Mouse (Mus musculus) frontal cortex, adult 2 months (tissue): ENCODE results near the gene Cfap300. TPM values are rescaled to one million over a fixed set of nuclear protein-coding genes. Genes with fewer than 3 reads are reported as not detected.

ENCODE experiments used
- DNase-seq, 2 experiments: peaks; one replicate each; pipeline ENCODE4 v3.0.0; 2022; ENCODE audit warnings: low spot score in 1 of 2; ENCODE audit errors: extremely low spot score in 1 of 2
- polyA plus RNA-seq: library from polyadenylated mRNA; depleted of rRNA; stranded (reverse); fragments of >200 nt; gene quantifications from 2 replicates; pipeline ENCODE4 v1.2.3, GENCODE M21; 2012; rRNA removed

Gene Cfap300
- polyA plus RNA-seq: 7.5 and 8.0 TPM in 2 replicates

DNA sequence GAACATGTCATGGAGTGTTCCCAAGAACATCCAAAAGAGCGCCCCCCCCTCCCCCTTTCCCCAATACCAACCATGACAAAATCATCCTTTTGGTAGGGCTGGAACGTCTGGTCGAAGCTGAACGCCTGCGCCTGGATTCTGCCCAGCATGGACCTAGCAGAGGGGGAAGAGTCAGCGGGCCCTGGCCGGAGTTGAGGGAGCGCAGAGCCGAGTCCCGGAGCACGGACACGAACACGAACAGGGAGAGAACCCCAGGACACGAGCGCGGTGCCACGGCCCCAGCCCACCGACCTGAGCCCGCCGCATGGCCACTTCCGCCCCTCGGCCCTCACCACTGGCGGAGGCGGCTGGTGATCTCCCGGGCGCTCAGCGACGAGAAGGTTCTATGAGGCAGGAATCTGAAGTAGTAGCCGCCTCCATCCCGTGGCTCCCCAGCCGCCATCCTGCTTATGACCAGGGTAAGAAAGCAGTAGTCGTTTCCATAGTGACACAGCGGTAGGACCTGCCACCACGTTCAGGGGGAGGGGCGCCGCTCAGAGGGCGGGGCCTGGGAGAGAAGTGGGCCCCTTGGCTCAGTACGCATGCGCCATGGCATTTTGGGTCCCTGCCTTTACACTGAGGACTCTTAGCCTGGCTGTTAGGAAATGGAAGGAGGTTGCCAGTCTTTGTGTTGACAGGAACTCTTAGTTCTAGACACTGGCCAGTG, at the start of gene Cfap300:
TSS of gene Cfap300 (minus strand) at position 486 of the 706 bp plus-strand sequence.
- DNase-seq: peak; percentile 94 to 98

DNA sequence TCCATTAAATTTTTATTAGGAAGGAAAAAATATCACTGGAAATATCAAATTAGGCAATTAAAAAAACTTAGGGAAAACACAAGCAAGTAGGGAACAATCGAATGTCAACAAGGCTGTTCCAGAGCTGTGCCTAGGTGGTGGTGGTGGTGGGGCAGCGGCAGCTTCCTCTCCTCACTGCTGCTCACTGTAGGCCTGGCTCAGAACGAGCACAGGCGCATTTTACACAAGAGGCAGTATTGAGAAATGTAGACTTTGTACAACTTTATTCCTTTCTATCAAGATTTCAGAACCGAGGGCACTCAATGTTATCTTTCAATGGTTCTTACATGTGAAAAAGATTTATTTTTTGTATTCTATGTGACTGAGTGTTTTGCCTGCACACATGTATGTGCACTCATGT, 36.3 kb upstream of the Cfap300 start:
- no peak for DNase-seq

DNA sequence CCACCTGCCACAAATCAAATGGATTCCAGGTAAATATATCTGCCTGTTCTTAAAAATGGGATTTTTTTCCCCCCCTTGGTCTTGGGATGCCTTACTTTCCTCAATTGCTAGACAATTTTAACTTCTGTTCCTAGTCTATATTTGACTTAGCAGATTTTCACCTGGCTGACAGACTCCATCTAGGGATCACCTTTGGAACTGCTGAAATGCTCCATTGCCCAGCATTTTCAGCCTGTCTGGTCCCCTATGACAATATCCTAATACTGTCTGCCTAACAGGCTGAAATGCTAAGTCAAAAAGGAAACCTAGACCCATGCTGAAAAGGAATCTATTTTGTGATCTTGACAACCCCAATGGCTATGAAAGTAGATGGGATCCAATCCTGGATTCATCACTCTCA, 31.7 kb upstream of the Cfap300 start:
- peak in 1 of 2 experiments; percentile 51 for DNase-seq

DNA sequence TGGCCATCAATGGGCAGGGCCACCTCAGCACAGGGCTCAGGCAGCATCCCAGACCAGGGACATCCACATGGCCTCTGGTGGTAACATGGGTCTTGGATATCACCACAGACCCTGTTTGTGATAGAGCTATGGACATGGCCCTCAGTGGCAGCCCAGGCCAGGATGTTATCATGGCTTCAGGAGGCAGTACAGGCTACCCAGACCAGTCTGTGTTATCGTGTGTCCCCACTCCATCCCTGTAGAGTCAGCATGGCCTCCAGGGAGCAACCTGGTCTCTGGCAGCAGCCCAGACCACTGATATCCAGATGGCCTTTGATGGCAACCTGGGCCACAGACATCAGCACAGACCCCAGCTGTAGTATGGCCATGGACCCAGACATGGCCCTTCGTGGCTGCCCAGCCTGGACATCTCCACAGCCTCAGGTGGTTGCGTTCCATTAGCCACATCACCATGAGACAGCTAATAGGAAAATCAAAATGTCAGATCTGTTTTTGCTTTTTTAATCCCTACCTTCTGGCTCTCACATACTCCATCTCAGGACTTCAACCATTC, 30.7 kb upstream of the Cfap300 start:
- DNase-seq: no peak

DNA sequence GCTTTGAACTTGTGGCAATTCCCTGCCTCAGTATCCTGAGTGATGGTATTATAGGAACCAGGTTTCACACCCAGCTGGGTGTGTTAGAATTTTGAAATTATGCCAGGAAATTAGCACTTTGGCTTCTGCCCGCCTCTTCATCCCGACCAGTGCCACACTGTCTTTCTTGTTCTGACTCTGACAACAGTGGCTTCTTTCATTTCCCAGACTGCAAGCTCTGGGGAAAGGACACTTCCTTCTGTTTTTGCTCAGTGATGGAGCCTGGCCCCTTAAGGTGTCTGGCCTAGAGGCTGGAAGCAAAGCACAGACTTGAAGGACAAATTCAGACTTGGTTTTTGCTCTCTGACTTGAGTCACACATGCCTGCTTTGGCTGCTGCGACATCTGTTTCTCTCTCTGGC, 17.0 kb upstream of the Cfap300 start:
- no peak for DNase-seq

DNA sequence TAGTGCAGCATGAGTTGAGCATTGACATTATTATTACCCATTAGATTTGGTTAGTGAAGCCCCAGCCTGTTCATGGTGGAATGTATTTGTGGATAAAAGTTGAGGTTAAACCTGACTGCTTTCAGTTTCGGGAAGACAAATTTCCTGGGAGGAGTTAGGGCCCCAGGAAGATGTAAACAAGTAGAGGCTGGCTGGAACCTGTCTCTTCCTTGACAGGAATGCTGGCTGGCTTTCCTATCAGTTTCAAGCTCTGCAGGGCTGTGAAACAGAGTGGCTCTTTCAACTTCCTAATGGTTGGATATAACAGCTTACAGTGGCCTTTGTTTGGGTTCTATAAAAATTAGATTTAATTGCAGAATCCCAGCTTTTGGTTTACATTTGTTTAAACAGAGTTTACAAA, 12.2 kb upstream of the Cfap300 start:
- DNase-seq: no peak

DNA sequence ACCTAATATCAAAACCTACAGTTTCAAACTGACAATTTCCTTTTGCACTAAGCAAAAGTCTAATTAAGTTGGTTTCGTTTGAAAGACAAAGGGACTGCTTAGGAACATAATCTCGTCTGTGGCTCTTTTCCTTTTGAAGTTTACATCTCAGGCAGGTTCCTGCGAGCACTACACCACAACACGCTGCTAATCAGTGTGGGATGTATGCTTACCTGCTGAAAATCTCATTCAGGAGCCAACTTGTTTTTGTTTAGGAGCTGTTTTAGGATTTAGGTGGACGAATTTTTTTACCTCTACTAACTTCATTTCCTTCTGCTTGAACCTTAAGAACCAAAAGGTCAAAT, 393 bp upstream of the Cfap300 start:
- no peak for DNase-seq

DNA sequence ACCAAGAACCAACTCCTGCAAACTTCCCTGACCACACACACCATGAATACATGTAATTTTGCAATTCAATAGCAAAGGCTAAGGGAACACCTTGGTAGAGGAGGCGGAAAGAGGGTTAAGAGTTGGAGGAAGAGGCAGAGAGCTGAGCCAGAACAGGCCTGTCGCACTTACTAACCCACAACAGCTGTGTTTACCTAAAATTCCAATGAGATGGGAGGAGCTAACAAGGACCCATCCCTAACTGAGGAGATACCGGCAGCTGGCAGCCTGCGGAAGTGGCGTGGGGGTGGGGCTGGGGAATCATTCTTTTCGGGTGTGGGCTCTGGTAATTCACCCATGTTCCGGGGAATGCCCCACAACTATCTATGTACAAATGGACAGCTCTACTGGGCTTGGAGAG, 7.1 kb downstream of the Cfap300 start:
- DNase-seq: no peak

DNA sequence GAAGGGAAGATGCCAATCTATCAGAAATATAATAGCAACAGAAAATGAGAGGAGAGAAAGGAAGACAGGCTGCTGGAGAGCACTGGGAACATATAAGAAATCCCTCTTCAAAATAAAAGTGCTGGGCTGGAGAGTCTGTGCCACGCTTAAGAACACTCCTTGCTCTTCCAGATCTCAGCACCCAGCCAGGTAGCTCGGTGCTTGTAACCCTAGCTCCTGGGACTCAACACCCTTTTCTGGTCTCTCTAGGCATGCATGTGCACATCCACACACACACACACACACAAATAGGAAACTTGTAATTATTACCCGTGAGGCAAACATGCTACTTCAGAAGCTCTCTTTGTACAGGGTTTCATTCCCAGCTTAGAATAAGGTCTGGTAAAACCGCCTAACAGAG, 7.5 kb downstream of the Cfap300 start:
- no peak for DNase-seq

DNA sequence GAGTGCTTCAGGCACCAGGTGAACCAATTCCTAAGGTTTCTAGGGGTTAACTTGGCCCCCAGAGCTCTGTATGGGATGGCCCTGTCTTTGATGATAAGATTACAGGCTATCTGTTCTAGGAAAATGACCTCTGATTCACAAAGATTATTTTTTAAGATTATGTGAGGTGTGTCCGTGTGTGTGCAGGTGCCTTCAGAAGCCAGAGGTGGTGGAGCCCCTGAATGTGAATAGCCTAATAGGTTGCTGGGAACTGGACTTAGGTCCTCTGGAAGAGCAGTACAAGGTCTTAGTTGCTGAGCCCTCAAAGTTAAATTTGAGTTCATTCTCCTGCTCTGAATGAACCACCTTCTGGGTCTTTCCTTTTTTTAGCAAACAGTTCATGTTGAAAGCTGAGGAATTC, 8.5 kb downstream of the Cfap300 start:
- DNase-seq: no peak

DNA sequence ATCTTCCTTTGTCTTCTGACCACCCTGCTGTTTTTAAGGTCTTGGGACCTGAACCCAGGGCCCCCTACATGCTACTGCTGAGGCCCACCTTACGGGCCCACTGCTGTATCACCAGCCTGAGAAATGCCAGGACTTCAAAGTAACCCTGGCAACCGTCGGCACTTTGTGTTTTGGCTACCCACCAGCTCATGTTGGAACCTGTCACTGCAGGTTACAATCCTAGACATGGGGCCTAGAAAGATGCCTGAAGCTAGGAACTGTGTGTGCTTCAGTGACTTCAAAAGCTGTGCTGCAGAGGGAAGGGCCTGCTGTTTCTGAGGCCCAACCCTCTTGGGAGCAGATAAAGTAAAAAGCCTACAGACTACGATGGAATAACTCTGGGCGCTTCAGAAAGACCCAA, 9.8 kb downstream of the Cfap300 start:
- no peak for DNase-seq

DNA sequence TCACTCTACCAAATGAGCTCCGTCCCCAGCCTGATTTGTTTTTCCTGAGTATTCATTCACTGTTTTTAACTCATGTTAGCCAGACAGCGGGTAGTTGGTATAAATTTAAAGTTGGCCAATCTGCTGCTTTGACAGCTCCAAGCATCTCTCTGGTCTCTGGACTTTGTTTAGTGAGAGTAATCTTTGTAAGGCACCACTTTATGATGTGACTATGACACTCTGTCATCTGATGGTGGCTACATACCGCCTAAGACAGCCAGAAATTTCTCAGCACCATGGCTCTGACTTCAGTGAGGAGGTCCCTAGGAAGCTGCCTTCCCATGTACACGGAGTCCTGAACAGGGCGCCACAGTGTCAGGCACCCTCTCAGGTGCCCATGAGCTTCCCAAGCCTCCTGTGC, 24.0 kb downstream of the Cfap300 start:
- no peak for DNase-seq

DNA sequence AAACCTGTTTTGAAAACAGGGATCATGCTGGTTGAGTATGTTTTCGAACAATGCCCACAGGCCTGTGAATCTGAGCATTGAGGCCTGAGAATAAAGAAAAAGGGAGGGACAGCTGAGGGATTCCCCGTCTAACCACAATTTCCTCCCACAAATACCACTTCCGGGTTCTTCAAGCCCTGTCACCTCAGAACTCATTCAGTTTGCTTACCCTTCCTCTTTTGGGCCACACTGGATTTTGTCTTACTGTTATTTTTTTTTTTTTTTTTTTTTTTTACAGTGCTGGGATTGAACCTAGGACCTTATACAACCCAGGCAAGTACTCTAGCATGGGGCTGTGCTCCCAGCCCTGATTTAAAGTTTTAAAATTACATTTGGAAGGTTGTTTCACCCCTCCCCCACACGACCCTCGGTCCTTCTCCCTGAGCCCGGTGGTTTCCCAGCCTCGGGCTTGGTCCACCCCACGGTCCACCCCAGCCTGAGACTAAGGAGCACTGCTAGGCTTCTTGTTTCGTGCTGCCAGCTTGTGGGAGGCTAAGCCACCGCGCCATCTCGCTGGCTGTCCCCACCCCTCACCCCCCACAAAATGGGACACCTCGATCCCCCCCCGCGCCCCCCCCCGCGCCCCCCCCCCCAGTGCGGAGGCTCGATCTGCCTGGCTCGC, 25.2 kb downstream of the Cfap300 start:
- no peak for DNase-seq

DNA sequence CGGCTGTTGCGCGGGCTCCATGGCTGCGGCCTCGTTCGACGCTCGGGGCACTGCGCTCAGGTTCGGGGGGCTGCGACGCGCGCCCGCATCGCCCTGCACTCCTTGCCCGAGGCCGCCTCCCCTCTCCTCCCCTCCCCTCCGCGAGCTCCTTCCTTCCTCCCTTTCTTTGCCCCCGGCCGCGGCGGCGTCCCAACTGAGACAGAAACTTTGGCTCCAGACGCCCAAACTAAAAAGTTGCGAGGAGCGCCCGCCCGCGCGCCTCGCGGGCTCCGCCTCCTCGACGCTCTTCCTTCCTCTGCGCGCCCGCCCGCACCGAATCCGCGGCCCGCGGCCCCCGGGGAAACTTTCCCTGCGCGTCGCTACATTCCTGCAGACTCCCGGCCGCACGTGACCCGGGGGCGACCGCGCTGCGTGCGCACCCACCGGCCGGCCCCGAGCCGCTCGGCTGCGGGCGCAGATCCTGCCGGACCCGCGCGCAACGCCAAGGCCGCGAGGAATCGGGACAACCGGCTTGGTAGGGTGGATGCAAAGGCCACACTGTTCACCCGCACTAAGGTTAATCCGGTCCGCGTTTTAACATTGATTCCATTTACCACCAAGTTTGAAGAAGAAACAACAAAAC, 38.1 kb downstream of the Cfap300 start, which contains the start of gene Yap1:
TSS of gene Yap1 (minus strand) at position 227 of the 622 bp plus-strand sequence.
- peak; percentile 37 to 78 for DNase-seq

DNA sequence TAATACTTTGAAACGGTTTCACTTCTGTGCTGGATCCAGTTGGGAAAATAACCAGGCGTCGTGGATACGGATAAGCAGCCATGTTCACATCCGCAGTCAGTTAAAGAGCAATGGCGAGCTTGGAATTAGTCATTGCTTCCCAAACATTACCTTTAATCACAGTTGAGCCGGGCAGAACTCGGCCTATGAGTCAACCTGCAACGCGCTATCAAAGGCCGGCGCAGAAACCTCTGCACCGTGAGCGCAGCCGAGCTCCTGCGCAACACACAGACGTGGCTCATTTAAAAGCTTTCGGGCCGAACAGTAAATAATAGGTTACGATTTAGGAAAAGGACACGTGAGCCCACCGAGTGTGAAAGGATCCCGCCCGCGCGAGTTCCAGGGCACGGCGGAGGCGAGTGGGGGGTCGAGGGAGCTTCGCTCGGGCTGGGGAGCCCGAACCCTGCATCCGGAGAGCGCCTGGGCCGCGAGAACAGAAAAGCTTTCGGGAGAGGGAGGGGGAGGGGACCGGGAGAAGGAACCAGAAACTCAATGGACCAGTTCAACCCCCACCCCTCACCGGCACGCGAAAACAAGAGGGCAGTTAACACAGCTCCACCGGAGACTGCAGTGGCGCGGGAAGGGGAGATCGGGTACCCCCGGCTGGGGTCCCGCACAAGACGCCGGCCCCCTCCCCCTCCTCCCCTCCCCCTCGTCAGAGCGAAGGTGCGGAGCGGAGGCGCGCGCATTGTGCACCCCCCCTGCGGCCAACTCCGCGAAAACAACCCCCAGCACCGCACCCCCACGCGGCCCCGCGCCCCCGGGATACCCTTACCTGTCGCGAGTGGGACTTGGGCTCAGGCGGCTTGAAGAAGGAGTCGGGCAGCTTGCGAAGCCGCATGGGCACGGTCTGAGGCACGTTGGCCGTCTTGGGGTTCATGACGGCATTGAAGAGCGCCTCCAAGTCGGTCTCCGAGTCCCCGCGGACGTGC, 39.0 kb downstream of the Cfap300 start:
- DNase-seq: peak in 1 of 2 experiments; percentile 44

DNA sequence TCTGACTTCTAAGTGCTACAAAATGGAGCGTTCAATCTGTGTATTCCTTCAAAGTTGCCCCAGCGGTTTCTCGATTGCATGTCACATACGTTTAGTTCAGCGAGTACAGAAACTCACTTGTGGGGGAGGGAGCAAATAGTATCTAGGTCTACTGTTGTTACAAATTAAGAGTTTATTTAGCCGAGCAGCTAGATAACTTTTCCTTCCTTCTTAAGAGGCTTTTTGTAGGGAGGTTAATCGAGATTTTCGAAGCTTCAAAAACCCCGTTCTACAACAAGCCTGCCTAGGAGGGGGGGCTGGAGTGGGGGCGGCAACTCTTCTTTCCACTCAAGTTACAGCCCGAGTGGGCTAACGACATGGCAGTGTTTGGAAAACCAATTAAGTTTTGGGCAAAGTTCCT, 39.8 kb downstream of the Cfap300 start:
- no peak for DNase-seq

DNA sequence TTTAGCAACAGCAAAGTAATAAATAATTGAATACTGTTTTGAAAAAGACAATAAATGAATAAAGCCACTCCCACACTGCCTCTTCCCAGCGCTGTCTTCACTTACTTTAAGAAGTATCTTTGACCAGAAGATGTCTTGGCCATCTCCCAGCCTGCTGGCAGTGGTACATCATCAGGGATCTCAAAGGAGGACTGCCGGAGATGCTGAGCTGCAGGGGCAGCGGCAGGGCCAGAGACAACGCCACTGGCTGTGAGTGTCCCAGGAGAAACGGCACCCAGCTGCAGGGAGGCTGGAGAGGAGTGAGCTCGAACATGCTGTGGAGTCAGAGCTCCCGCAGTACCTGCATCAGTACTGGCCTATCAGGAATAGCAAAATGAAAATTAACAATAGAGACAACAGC, 41.3 kb downstream of the Cfap300 start:
- no peak for DNase-seq

DNA sequence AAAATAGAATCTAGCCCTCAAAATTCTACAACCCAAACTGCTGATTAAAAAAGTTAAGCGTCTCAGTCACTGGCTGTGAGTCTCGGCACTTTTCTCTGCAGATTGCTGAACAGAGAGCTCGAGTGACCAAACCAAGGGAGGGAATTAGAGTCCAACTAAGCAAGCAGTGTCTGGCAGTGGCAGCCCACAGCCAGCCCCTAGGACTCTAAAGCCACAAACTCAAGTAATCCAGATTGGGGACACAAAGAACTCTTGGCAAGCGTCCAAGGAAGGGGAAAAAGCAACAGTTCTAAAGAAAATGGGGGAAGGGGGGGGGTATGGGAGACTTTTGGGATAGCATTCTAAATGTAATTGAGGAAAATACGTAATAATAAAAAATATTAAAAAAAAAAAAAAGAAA, 48.3 kb downstream of the Cfap300 start:
- no peak for DNase-seq

DNA sequence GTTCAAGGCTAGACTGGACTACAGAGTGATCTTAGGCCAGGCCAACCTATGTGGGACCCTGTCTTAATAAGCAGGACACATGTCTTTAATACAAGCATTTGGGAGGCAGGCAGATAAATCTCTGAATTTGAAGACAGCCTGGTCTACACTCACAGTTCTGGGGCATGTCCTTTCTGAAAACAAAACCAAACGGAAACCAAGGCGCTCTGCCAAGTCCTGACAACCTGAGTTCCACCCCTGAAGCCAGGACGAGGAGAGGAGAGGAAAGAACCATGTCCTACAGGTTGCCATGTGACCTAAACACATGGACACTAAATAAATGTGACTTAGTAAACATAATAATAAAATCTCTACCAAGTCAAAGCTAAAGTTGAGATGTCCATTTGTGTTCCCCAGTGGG, 50.0 kb downstream of the Cfap300 start:
- no peak for DNase-seq

DNA sequence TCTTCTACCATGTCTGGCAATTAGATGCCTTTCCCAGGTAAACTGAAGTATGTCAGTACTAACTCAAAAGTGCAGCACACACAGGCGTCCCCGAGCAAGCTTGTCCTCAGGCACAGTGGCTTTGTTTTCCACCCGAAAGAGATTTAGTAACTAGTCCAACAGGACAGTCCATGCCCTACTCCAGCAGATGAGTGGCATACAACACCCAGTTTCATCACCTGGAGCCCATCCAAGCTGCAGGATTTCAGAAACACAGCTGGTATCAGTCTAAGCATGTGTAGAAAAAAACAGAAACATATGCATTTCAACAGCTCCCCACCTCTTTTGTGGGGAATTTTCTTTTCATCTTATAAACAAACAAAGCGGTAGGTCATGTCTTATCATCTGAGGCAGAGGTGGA, 51.7 kb downstream of the Cfap300 start:
- DNase-seq: no peak

DNA sequence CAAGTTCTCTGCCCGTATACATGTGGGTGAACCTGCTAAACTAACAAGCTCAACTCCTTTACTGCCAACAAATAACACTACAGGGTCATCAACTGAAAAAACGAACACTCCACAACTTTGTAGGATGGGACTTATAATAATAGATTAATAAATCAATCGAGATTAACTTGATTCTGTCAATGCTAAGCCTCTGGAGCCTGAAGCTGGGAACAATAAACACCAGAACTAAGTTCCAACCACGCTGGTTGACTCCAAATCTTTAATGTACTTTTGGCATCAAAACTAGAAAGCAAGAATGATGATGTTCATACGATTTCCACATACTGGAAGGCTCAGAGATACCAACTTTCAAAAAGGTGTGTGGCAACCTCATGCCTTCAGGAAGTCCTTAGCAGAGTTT, 55.5 kb downstream of the Cfap300 start:
- DNase-seq: no peak
